Mouse (Mus musculus): ENCODE data around the gene BC037034. TPM values are rescaled to one million over a fixed set of nuclear protein-coding genes. Genes with fewer than 3 reads are reported as not detected.
"Not testable (repeated sequence)": the region's sequence is repeated elsewhere in the genome, so short reads cannot be mapped to it uniquely, and the experiment has no call there.

BC037034 gene
- total RNA-seq, 2 experiments from 2014 or later, result 2.3 to 2.6 TPM

DNA sequence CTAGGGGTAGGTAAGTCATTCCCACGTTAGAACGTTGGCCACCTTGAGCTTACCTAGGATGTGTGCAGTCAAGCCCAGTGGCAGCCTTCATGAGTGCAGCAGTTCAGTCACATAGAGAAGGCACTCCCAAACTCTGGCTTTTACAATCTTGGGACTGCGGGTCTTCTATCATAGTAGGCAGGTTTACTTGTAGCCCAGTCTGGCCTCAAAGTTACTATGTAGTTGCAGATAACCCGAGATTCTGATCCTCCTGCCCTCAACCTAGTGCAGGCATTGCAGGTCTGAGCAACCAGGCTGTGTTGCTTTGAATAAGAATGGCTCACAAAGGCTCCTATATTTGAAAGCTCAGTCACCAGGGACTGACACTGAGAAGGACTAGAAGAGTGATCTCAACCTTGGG lies 37.3 kb downstream of the BC037034 start:
- TF ChIP-seq CTCF (IDR thresholded peaks at IDR 0.05), result no peak
- Histone ChIP-seq H3K4me3 (no peak overlapping the region), H3K27ac (no peak overlapping the region)
- DNase-seq, result no peak
- intact Hi-C loops (cut with DNase I), result no loop called here

DNA sequence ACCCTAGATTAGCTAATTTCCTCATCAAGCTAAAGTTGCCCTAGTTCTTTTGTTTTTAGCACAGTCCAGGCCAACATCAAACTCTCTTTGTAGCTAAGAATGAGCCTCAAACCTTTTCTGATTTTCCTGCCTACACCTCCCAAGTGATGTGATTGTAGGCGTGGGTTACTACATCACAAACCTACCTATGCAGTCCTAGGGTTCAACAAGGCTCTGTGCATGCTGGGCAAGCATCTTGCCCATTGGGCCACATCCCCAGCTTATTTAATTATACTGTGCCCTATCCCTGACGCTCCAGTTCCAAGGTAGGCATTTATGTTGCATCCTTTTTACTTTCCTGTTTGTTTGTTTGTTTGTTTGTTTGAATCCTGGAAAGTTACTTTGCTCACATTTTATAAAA lies 38.1 kb downstream of the BC037034 start, which contains the start of gene Nxpe5:
Gene Nxpe5, plus strand, starts transcription at position 199 of the 400 bp plus-strand sequence.
- H3K27ac ChIP-seq, result no peak within 1 kb of the TSS
- H3K4me3 ChIP-seq, result no peak within 1 kb of the TSS
- no peak for TF ChIP-seq CTCF (IDR thresholded peaks at IDR 0.05)
- DNase-seq, result no peak
- intact Hi-C loops (cut with DNase I), result no loop called here

DNA sequence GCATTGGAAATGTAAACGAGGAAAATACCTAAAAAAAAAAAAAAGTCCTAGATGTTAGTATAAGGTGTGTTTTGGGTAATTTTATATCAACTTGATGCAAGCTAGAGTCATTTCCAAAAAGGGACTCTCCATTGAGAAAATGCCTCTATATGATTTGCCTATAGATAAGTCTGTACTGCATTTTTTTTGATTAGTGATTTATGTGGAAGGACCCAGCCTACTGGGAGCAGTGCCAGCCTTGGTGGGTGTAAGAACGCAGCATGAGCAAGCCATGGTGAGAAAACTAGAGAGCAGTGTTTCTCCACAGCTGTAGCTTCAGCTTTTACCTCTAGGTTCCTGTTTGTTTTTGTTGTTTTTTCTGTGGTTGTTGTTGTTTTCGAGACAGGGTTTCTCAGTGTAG lies 40.5 kb downstream of the BC037034 start:
- Histone ChIP-seq H3K4me3 (no peak overlapping the region), H3K27ac (no peak overlapping the region)
- no peak for TF ChIP-seq CTCF (IDR thresholded peaks at IDR 0.05)
- intact Hi-C loops (cut with DNase I), result no loop called here
- no peak for DNase-seq

GRCm38 (mm10) chr5:138222111-138222510 lies 41.7 kb downstream of the BC037034 start:
- DNase-seq, result peak; percentile 83
- no peak overlapping the region for H3K27ac ChIP-seq
- H3K4me3 ChIP-seq, result no peak overlapping the region
- TF ChIP-seq CTCF (IDR thresholded peaks at IDR 0.05), result peak; percentile 97
- intact Hi-C loops (cut with DNase I), result no loop called here

DNA sequence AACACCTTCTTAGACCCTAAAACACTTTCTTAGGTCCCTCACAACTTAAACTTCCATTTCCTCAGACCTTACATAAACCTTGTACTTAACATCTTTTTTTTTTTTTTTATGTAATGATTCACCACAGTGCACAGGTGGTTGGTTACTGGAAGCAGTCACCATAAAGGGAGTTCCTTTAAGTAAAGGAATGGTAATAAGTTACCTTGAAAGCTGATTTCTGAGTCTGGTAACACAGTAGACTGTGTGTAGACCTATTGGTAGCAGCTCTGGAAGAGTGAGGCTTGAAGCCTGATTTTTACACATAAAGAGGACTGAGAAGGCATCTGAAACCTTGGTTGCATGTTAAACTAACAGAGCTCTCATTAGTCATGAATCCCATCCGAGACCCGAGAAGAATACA lies 44.0 kb downstream of the BC037034 start:
- intact Hi-C loops (cut with DNase I), result no loop called here
- Histone ChIP-seq H3K27ac (no peak overlapping the region), H3K4me3 (no peak overlapping the region)
- DNase-seq, result no peak
- no peak for TF ChIP-seq CTCF (IDR thresholded peaks at IDR 0.05)

DNA sequence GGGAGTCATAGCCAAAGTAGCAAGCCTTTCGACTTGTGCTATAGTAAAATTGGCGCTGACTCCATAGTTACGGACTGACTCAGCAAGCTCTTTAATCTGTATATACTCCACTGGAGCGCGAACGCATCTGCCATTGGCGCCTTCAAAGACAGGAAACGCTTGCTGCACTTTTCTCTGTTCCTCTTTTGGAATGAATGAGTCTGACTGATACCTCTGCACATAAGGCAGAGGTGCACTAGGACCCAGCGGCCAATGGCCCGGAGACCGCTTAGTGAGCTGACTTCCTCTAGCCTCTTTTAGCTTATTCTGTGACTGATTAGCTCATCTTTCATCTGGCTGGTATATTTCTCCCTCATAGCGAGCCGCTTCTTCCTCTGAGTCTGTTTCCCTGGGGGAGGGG lies 47.2 kb downstream of the BC037034 start:
- intact Hi-C loops (cut with DNase I); H3K4me3 ChIP-seq; DNase-seq; H3K27ac ChIP-seq: not testable (repeated sequence)

Other genes with a start within 250 kb of the BC037034 start
- gene Smok3a, start 242.8 kb downstream of the BC037034 start, total RNA-seq (2021), result not detected
- gene Smok3b, start 242.6 kb downstream of the BC037034 start, total RNA-seq (2021), result not detected
- gene Smok3c, start 210.8 kb downstream of the BC037034 start, total RNA-seq (2021), result not detected
- 10 to 100 TPM; 10.7 to 10.8 TPM for gene Zkscan1, start 178.9 kb downstream of the BC037034 start, total RNA-seq (2021)
- gene Zscan21, start 147.1 kb downstream of the BC037034 start, total RNA-seq (2021), result 10 to 100 TPM; 12.7 to 17.0 TPM
- 1 to 10 TPM; 3.7 to 6.9 TPM for gene Zfp113, start 108.3 kb downstream of the BC037034 start, total RNA-seq (2021)
- gene Cops6, start 103.0 kb downstream of the BC037034 start, total RNA-seq (2021), result 100 to 1,000 TPM in 1 of 2 experiments, 10 to 100 TPM in 1; 97.7 to 111 TPM
- 10 to 100 TPM in 1 of 2 experiments, 1 to 10 TPM in 1; 8.4 to 10.3 TPM for gene Ap4m1, start 92.0 kb downstream of the BC037034 start, total RNA-seq (2021)
- gene Mcm7, start 91.6 kb downstream of the BC037034 start, total RNA-seq (2021), result 1 to 10 TPM; 8.6 to 9.0 TPM
- gene Taf6, start 76.6 kb downstream of the BC037034 start, total RNA-seq (2021), result 10 to 100 TPM; 30.5 to 33.1 TPM
- 1 to 10 TPM; 2.3 to 4.2 TPM for gene Cnpy4, start 76.5 kb downstream of the BC037034 start, total RNA-seq (2021)
- 1 to 10 TPM; 1.3 to 1.4 TPM for gene Mblac1, start 69.7 kb downstream of the BC037034 start, total RNA-seq (2021)
- gene Nxpe5, start 38.1 kb downstream of the BC037034 start, total RNA-seq (2021), result under 1 TPM; 0.26 to 0.28 TPM
- gene Lamtor4, start 8.6 kb downstream of the BC037034 start, total RNA-seq (2021), result 10 to 100 TPM; 51.7 to 53.8 TPM
- under 1 TPM; 0.13 to 0.42 TPM for gene Gal3st4, start 8.8 kb upstream of the BC037034 start, total RNA-seq (2021)
- not detected for gene Gm43720, start 15.9 kb upstream of the BC037034 start, total RNA-seq (2021)
- gene Gpc2, start 16.0 kb upstream of the BC037034 start, total RNA-seq (2021), result under 1 TPM in 1 of 2 experiments, not detected in 1; 0.06 TPM
- gene Stag3, start 16.2 kb upstream of the BC037034 start, total RNA-seq (2021), result not detected
- gene Pvrig, start 77.9 kb upstream of the BC037034 start, total RNA-seq (2021), result not detected
- gene Zfp157, start 177.4 kb upstream of the BC037034 start, total RNA-seq (2021), result 1 to 10 TPM; 2.1 to 2.4 TPM